Mouse (Mus musculus): ENCODE measurements at regions not wholly inside any gene's neighbourhood (a gene's known extent, or its start where the extent isn't known, plus 50 kb on each side); places are given as distances from the start of the nearest gene placed in this dataset.

GRCm38 (mm10) chr9:35370031-35370430, 50.9 kb upstream of the Cdon start:
- TF ChIP-seq CTCF (conservative IDR thresholded peaks at IDR 0.05; ENCODE audit: low read length): no peak
- no peak for TF ChIP-seq POU5F1 (IDR thresholded peaks at IDR 0.05; ENCODE audit: borderline replicate concordance, low read length)

Data from E14TG2a.4 (cell line).